In the genomic region with DNA sequence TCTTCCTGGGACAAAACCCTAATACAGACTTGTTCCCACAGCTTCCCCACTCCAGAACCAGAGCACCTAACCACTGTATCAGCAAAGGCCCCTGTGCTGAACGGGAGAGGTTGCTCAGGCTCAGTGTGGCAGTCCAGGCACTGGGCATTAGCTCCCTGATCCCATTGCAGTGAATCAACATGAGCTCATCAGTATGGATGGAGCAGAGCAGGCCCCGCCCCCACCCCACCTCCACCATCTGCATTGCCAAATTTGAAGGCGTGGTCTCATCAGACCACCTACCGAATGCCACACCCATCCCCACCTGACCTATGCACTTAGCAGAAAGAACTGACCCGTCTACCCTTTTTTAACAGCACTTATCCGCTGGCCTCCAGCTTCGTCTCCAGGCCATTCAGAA, we compare ENCODE assay signal across 16 mouse cellular contexts. TPM values are rescaled to one million over a fixed set of nuclear protein-coding genes. Genes with fewer than 3 reads are reported as not detected.
DNase-seq lines count a peak whose midpoint lies in the region; ATAC-seq and TF ChIP-seq lines count a peak whose summit lies in the region.
"Had no signal": no experiment of that assay in that cellular context is flagged by ENCODE, and none has a peak within 500 bp of the region (broad histone marks: within the 10 kb centered on the region; RNA-seq: fewer than 3 reads in every experiment).

No protein-coding gene starts in this region.

- peak; percentile 54; the same call in 1 of the 2 replicates for ATAC-seq in kidney, embryonic 15.5 days (replicated peaks; ENCODE audit: low FRiP score)
- ATAC-seq in liver, embryonic 14.5 days (ENCODE audit: insufficient read depth), result peak; percentile 15; the same call in 1 of the 2 replicates
- no peak for ATAC-seq in erythroid progenitor cell, adult 5-6 weeks (replicated peaks; ENCODE audit: low FRiP score, poor library complexity, severe bottlenecking)
- ATAC-seq: Patski had no signal

- H3K27me3 ChIP-seq in kidney, embryonic 15.5 days, result peaks cover 8% of the 10 kb centered on the region
- no peaks in the 10 kb centered on the region for H3K27me3 ChIP-seq in liver, embryonic 14.5 days (ENCODE audit: control insufficient read depth, insufficient read depth, low read length)
- H3K27me3 ChIP-seq: embryonic facial prominence, embryonic 15.5 days; hindbrain, embryonic 15.5 days; limb, embryonic 12.5 days had no signal

- no peak overlapping the region for H3K9ac ChIP-seq in kidney, embryonic 15.5 days
- H3K9ac ChIP-seq in liver, embryonic 14.5 days (replicated peaks), result no peak overlapping the region
- H3K9ac ChIP-seq: embryonic facial prominence, embryonic 15.5 days; hindbrain, embryonic 15.5 days; limb, embryonic 12.5 days had no signal

- no peak overlapping the region for H3K4me3 ChIP-seq in kidney, embryonic 15.5 days (replicated peaks)
- no peak overlapping the region for H3K4me3 ChIP-seq in liver, embryonic 14.5 days (ENCODE audit: insufficient read depth in 1 of 2, low read depth in 2 of 2, low read length in 2 of 2)
- H3K4me3 ChIP-seq: embryonic facial prominence, embryonic 15.5 days; heart, embryonic 10.5 days; hindbrain, embryonic 15.5 days; limb, embryonic 12.5 days had no signal

- TF ChIP-seq EP300 in liver, embryonic 14.5 days (IDR thresholded peaks at IDR 0.05; ENCODE audit: low read depth), result no peak

- no peaks in the 10 kb centered on the region for H3K4me1 ChIP-seq in kidney, embryonic 15.5 days
- H3K4me1 ChIP-seq in liver, embryonic 14.5 days (replicated peaks; ENCODE audit: control insufficient read depth in 2 of 2, insufficient read depth in 2 of 2, low read length in 1 of 2), result no peaks in the 10 kb centered on the region
- H3K4me1 ChIP-seq: embryonic facial prominence, embryonic 15.5 days; hindbrain, embryonic 15.5 days; limb, embryonic 12.5 days had no signal

- WGBS in kidney, embryonic 15.5 days, result 18% methylated on average over 7 of the region's 7 CpGs
- 17% methylated on average over 7 of the region's 7 CpGs for WGBS in liver, embryonic 14.5 days (ENCODE audit: insufficient replicate concordance)

- H3K36me3 ChIP-seq in kidney, embryonic 15.5 days, result no peaks in the 10 kb centered on the region
- no peaks in the 10 kb centered on the region for H3K36me3 ChIP-seq in liver, embryonic 14.5 days (replicated peaks; ENCODE audit: control insufficient read depth, insufficient read depth, low read depth)
- H3K36me3 ChIP-seq: embryonic facial prominence, embryonic 15.5 days; heart, embryonic 10.5 days; limb, embryonic 12.5 days had no signal

- H3K9me3 ChIP-seq in kidney, embryonic 15.5 days (replicated peaks), result no peaks in the 10 kb centered on the region
- H3K9me3 ChIP-seq in liver, embryonic 14.5 days (ENCODE audit: control insufficient read depth, low read length), result no peaks in the 10 kb centered on the region
- H3K9me3 ChIP-seq: embryonic facial prominence, embryonic 15.5 days; heart, embryonic 10.5 days; hindbrain, embryonic 15.5 days; limb, embryonic 12.5 days had no signal

- DNase-seq in kidney, adult 11 months, result no peak
- DNase-seq in R1 (ENCODE audit: low read depth, low spot score), result peak; percentile 52
- peak; percentile 32 for DNase-seq in embryo, embryonic 9.5 days (ENCODE audit: extremely low spot score)
- DNase-seq in liver, embryonic 14.5 days (ENCODE audit: low read depth in 3 of 3, low spot score in 3 of 3), result no peak
- DNase-seq in cerebellum, postnatal 14 days, result no peak
- DNase-seq: adrenal gland, adult 2 months; cerebellum, postnatal 10 days; kidney, postnatal 10 days; right cerebral cortex, postnatal 14 days had no signal

- peak overlapping the region; percentile 31; the same call in 1 of the 2 replicates for H3K4me2 ChIP-seq in kidney, embryonic 15.5 days
- no peak overlapping the region for H3K4me2 ChIP-seq in liver, embryonic 14.5 days (ENCODE audit: low read depth)
- H3K4me2 ChIP-seq: embryonic facial prominence, embryonic 15.5 days; hindbrain, embryonic 15.5 days; limb, embryonic 12.5 days had no signal

- no peak for TF ChIP-seq CTCF in liver, embryonic 14.5 days (IDR thresholded peaks at IDR 0.05; ENCODE audit: low read depth)

- H3K27ac ChIP-seq in kidney, embryonic 15.5 days, result no peak overlapping the region
- H3K27ac ChIP-seq in liver, embryonic 14.5 days, result no peak overlapping the region
- H3K27ac ChIP-seq: embryonic facial prominence, embryonic 15.5 days; heart, embryonic 10.5 days; hindbrain, embryonic 15.5 days; limb, embryonic 12.5 days had no signal

RNA-seq across cellular contexts. Expression of a gene that starts 58.9 kb away (rescaled TPM):
- polyA plus RNA-seq in kidney, embryonic 15.5 days (2015; fragmentation: Nextera tagmentation; extraction: Ambion mirVana), result 0.62 and 1.2 TPM in 2 replicates
- polyA plus RNA-seq in liver, embryonic 14.5 days (2012; rRNA removed), result not detected in 2 replicates
- polyA plus RNA-seq in liver, embryonic 14.5 days (2014; fragmentation: Nextera tagmentation; extraction: Ambion mirVana), result not detected in 2 replicates
- total RNA-seq in erythroid progenitor cell, adult 5-6 weeks (2015; ENCODE audit: low replicate concordance), result not detected in 2 replicates
- not detected in 2 replicates for total RNA-seq in erythroid progenitor cell, adult 5-6 weeks (2017; ENCODE audit: low replicate concordance)
- polyA plus RNA-seq: limb, embryonic 12.5 days had no signal

Comparison
In these comparisons a context has a peak if more than half of its experiments do, and no peak if none do; other contexts are left out.
1. DNase-seq: peak in R1 (single experiment) and embryo, embryonic 9.5 days (single experiment); none in kidney, adult 11 months (single experiment), liver, embryonic 14.5 days (0 of 3) and cerebellum, postnatal 14 days (0 of 2).